Mouse (Mus musculus): ENCODE results near the gene Pgf.
A peak's percentile ranks its signal among the peaks of the same experiment; 100 is the strongest.
"Not testable (repeated sequence)": the region's sequence is repeated elsewhere in the genome, so short reads cannot be mapped to it uniquely, and the experiment has no call there.

The Pgf gene

DNA sequence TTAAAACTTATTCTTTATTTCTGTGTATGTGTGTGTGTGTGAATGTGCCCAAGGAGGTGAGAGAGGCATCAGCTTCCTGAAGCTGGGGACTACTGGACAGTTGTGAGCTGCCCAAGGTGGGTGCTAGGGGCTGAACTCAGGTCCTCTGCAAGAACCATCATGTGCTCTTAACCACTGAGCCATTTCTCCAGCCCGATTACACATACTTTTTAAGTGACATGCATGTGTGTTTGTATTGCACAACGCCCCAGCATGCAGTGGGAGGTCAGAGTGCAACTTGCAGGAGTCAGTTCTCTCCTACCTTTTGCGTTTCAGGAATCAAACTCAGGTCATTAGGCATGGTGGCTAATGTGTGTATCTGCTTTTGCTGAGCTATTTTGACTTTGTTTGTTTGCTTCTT, 24.6 kb downstream of the Pgf start:
- H3K36me3 ChIP-seq (ENCODE audit: control insufficient read depth, insufficient read depth, low read length, poor library complexity, severe bottlenecking) = no peaks in the 10 kb centered on the region
- no peaks in the 10 kb centered on the region; the same call in 1 of the 2 replicates for H3K27me3 ChIP-seq (ENCODE audit: control insufficient read depth, insufficient read depth, low read length, poor library complexity, severe bottlenecking)
- DNase-seq (ENCODE audit: low read depth, low spot score) = no peak

DNA sequence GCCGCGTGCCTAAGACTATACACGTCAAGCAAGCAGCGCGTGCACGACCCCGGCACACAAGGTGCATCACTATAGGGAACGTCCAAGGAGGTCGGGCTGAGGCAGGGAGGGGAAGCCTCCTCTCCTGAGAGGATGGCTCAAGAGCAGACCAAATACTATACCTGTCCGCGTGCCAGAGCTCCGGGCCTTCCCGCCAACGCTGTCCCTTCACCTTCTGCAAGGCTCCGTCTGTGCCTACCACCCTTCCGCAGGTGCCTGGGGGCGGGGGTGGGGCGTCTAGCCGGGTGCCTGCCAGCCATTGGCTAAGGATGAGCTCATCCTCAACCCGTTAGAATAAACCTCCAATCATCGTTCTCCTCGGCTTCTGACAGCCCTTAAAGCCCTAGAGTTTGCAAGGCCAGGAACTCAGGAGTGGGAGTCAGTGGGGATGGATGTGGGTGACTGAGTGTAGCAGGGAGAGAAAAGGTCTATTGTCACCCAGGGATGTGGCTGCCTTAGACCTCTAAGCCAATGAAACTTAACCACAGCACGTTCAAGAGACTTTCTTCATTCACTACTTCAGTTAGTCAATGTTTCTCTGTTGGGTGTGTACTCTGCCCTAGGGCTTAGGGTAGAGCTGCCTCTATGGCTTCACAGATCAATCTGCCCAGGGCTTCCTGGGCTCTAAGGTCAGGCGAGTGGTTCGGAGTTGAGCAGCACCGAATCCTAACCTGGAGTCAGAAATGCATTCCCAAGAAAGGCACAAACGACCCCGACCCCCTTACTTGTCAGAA, 26.4 kb downstream of the Pgf start, which contains the start of gene Rps6kl1:
Gene Rps6kl1 (minus strand): TSS at position 263 of the 773 bp plus-strand sequence.
- Histone ChIP-seq H3K27me3 (ENCODE audit: control insufficient read depth, insufficient read depth, low read length, poor library complexity, severe bottlenecking) (no peaks in the 10 kb centered on the region), H3K36me3 (ENCODE audit: control insufficient read depth, insufficient read depth, low read length, poor library complexity, severe bottlenecking) (no peaks in the 10 kb centered on the region)
- peak; percentile 48 for DNase-seq (ENCODE audit: low read depth, low spot score)

DNA sequence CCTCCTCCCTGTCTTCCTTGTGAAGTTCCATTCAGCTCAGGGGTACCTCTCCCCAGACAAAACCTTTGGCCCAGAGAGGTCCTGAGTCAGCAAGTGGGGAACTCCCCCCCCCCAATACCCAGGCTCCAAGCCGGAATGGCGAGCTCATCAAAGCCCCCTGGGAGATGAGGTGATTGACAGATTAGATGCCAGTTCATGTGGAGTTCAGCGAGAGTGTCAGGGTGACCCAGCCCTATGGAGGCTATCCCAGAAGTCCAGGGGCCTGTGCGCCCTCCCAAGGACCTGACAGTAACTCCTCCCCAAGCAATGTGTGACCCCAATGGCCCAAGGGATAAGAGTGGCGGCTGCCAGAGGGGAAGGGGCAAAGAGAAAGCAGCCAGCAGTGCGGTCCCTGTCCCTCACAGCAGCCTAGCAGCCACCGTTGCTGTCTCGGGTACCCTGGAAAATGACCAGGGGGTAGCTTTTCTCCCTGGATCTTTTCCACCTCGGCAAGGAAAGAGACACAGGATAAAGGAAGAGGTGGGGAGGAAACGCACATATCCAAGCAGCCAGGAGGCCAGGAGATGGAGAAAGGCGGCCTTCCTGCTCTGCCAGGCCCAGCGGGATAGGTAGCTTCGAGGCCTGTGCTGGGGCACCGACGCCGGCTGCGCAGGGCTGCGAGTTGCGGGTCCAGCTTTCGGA, 27.1 kb downstream of the Pgf start:
- Histone ChIP-seq H3K36me3 (ENCODE audit: control insufficient read depth, insufficient read depth, low read length, poor library complexity, severe bottlenecking) (no peaks in the 10 kb centered on the region), H3K27me3 (ENCODE audit: control insufficient read depth, insufficient read depth, low read length, poor library complexity, severe bottlenecking) (no peaks in the 10 kb centered on the region)
- no peak for DNase-seq (ENCODE audit: low read depth, low spot score)

DNA sequence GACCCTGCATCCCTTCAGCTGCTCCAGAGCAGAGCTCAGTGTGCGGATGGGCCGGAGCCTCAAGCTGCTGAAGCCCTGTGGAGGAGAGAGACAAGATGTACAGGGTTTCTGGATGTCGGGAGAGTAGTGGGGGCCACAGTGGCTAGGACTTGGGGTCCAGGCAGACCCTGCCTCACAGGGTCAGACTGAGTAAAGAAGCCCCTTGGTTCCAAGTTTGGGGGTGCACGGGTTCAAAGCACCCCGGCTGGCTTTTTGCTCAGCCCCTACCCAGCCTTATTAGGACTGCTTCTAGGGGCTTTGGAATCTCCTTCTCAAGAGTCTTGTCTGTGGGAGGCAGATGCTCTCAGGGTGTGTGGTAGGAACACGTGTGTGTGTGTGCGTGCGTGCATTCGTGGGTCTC, 30.7 kb downstream of the Pgf start:
- Histone ChIP-seq H3K36me3 (ENCODE audit: control insufficient read depth, insufficient read depth, low read length, poor library complexity, severe bottlenecking) (no peaks in the 10 kb centered on the region), H3K27me3 (ENCODE audit: control insufficient read depth, insufficient read depth, low read length, poor library complexity, severe bottlenecking) (no peaks in the 10 kb centered on the region)
- no peak for DNase-seq (ENCODE audit: low read depth, low spot score)

DNA sequence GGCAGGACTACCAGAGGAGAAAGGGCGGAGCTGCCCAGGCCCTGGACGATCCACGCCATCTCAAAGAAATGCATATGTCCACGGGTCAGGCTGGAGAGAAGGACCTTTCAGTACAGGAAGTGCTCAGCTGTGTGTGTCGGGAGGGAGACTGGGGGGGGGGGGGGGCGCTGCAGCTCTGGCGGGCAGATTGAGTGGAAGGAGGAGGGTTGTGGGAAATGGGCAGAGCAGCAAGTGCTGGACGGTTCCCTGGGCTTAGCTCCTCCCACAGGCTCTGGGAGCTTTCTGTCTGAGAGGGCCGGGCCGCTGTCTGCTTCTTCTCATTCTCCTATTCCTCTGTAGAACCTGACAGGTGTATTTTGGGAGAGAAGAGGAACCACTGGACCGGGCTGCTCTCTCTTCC, 31.2 kb downstream of the Pgf start:
- no peaks in the 10 kb centered on the region for H3K36me3 ChIP-seq (ENCODE audit: control insufficient read depth, insufficient read depth, low read length, poor library complexity, severe bottlenecking)
- DNase-seq (ENCODE audit: low read depth, low spot score) = no peak
- H3K27me3 ChIP-seq (ENCODE audit: control insufficient read depth, insufficient read depth, low read length, poor library complexity, severe bottlenecking) = no peaks in the 10 kb centered on the region

DNA sequence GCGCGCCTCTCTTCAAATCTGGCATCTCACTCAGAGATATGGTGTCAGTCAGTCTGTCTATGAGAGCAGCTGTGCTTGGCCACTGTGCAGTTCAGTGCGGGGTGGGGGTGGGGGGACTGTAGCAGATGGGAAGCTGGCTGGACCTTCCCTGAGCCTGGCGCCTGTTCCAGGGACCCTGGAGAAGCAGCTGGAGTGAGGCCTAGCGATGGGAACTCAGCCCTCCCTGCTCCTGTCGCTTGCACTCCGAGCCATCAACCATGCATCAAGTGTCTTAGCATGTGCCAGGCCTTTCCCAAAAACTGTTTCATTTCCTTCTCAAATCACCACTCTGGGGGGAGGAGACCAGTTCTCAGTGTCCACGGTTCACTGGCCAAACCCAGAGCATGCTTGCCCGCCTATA, 32.0 kb downstream of the Pgf start:
- no peaks in the 10 kb centered on the region for H3K36me3 ChIP-seq (ENCODE audit: control insufficient read depth, insufficient read depth, low read length, poor library complexity, severe bottlenecking)
- H3K27me3 ChIP-seq (ENCODE audit: control insufficient read depth, insufficient read depth, low read length, poor library complexity, severe bottlenecking) = no peaks in the 10 kb centered on the region
- DNase-seq (ENCODE audit: low read depth, low spot score) = no peak

DNA sequence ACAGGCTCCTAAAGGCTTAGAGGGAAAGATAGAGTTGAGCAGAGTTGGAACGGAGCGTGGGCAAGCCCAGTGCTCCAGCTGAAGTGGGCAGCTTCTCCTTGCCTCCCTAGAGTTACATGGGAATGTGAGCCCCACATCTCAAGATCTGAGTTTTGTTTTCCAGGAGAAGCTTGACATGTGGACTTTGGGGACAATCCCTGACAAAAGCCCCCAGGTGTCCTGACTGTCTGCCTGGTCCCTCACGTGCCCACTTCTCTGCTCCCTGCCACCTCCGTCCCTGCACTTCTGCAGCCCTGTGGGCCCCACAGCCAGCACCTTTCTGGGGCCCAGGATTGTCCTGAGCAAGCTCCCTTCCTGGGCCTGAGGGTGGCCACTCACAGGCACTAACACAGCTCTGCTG, 32.8 kb downstream of the Pgf start:
- DNase-seq (ENCODE audit: low read depth, low spot score) = no peak
- Histone ChIP-seq H3K36me3 (ENCODE audit: control insufficient read depth, insufficient read depth, low read length, poor library complexity, severe bottlenecking) (no peaks in the 10 kb centered on the region), H3K27me3 (ENCODE audit: control insufficient read depth, insufficient read depth, low read length, poor library complexity, severe bottlenecking) (no peaks in the 10 kb centered on the region)

DNA sequence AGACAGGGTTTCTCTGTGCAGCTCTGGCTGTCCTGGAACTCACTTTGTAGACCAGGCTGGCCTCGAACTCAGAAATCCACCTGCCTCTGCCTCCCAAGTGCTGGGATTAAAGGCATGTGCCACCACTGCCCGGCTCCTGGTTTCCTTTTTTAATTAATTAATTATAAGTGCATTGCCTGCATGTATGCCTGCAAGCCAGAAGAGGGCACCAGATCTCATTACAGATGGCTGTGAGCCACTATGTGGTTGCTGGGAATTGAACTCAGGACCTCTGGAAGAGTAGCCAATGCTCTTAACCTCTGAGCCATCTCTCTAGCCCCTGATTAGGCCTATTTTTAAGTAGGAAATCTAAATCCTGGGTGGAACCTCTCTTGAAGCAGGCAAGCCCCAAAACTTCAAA, 33.3 kb downstream of the Pgf start:
- not testable (repeated sequence) for DNase-seq (ENCODE audit: low read depth, low spot score); H3K27me3 ChIP-seq (ENCODE audit: control insufficient read depth, insufficient read depth, low read length, poor library complexity, severe bottlenecking)

DNA sequence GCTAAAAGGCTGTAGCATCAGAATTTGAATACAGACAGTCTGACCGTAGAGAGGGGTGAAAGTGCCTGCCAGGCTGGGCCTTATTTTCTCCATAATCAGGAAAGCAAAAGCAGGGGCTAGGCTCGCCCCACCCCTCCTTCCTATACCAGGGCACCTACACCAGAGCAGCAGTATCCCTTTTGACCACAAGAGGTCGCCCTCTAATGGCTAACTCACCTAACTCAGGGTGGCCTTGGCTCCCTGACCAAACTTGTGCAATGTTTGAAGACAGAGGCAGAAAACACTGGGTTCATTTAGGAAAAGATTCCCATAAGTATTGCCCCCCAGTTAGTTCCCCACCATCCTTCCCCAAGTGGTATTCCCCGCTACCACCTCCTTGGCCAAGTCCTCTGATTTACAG, 34.8 kb downstream of the Pgf start:
- Histone ChIP-seq H3K27me3 (ENCODE audit: control insufficient read depth, insufficient read depth, low read length, poor library complexity, severe bottlenecking) (no peaks in the 10 kb centered on the region), H3K36me3 (ENCODE audit: control insufficient read depth, insufficient read depth, low read length, poor library complexity, severe bottlenecking) (no peaks in the 10 kb centered on the region)
- DNase-seq (ENCODE audit: low read depth, low spot score) = peak; percentile 87

More for the DNA sequence above, 33.3 kb downstream of the Pgf start:
- H3K36me3 ChIP-seq (ENCODE audit: control insufficient read depth, insufficient read depth, low read length, poor library complexity, severe bottlenecking) = not testable (repeated sequence)

DNA sequence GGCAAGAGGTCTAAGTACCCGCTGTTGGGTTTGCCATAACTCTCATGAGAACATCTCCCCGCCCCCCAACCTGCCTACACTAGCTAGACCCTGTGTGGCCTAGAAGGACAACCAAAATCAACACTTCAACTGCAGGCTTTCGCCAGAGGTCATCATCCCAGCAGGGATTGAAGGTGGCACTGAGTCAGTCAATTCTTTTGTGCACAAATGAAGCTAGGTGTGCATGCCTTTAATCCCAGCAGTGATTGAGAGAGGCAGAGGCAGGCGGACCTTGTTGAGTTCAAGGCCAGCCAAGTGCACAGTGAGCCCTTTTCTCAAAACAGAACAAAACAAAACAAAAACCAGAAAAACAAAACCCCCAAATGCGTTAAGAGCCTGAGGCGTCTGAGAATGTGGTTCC, 36.5 kb downstream of the Pgf start:
- Histone ChIP-seq H3K27me3 (ENCODE audit: control insufficient read depth, insufficient read depth, low read length, poor library complexity, severe bottlenecking) (no peaks in the 10 kb centered on the region), H3K36me3 (ENCODE audit: control insufficient read depth, insufficient read depth, low read length, poor library complexity, severe bottlenecking) (no peaks in the 10 kb centered on the region)
- DNase-seq (ENCODE audit: low read depth, low spot score) = no peak

DNA sequence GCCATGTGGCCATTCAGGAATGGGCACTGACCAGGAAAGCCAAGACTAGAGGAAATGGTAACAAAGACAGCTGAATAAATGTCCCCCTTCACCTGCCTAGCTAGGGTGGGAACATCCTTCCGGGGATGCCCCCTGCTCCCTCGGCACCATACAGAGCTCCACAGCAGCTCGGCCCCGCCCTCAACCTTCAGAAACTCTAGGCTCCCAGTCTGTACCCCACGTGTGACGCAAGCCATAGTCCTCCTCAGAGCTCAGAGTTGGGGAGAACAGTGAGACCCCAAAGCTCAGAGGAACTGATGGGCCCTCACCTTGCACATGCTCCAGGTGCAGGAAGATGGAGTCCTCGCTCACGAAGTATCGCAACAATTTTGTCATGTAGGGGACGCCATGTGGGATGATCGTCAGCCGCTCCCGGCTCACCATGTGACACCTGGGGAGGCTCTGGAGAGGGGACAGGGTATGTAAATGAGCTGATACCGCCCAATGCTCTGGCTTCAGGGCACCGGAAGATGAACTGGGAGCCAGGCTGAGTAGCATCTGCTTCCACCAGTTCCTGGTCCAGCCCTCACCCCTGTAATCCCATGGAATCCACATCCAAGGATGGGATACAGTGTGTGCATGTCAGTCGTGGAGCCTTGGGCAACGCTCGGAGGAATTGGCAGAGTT, 37.4 kb downstream of the Pgf start:
- Histone ChIP-seq H3K36me3 (ENCODE audit: control insufficient read depth, insufficient read depth, low read length, poor library complexity, severe bottlenecking) (no peaks in the 10 kb centered on the region), H3K27me3 (ENCODE audit: control insufficient read depth, insufficient read depth, low read length, poor library complexity, severe bottlenecking) (no peaks in the 10 kb centered on the region)
- no peak for DNase-seq (ENCODE audit: low read depth, low spot score)

DNA sequence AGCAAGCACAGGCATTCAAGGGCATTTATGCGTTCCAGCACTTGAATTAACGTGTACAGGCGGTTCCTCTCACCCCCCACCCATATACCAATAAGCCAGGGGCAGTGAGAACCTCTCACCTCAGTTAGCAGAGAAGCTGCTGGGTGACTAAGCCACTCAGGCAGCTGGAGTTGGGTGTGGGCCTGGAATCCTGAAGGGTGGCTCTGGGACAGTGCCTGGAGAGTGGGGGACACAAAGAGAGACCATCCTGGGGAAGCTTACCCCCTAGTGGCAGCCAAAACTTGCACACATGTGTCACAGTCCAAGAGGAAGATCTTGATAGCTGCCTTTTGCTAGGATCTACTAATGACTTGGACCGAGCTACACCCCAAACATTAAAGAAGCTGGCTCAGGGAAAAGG, 41.0 kb downstream of the Pgf start:
- DNase-seq (ENCODE audit: low read depth, low spot score) = no peak
- H3K36me3 ChIP-seq (ENCODE audit: control insufficient read depth, insufficient read depth, low read length, poor library complexity, severe bottlenecking) = peaks cover 7% of the 10 kb centered on the region
- no peaks in the 10 kb centered on the region for H3K27me3 ChIP-seq (ENCODE audit: control insufficient read depth, insufficient read depth, low read length, poor library complexity, severe bottlenecking)

DNA sequence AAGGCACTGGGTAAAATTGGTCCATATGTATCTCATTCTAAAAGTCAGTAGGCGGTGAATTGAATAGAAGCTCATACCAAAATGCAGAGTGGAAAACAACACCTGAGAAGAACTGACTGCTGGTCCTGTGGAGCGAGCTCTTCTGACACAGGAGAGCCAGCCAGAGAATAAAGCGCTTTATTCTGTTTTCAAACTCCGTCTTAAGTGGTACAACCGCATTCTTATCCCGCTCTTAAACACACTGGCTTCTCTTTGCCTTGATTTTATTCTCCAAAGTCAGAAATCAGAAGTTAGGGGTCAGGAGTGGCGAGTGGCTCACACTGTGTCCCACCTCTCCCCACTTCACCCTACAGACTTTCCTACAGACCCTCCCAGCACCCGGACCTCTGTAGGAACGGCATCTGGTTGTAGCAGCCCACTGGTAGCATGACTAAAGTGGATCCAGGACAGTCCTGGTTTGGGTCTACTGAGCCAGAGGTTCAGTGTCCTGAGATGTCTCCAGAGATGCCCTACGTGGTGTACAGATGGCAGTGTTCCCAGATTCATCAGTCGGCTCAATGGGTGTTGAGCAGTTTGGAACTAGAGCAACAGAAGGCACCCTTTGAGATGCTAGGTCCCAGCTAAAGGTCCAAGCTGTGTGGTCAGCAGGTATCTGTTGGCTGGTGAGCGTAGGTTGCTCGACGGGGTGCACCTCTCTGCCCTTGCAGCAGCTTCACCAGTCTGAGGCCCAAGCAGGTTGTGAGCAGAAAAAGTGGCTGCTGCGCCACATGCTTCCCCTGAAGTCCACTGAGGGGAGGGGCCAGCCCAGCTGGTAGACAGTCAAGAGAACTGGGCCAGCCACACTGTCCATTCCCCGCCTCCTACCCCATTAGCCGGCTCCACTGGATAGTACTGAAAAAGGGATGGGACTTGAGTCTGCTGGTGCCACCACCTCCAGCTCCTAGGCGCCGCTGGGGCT, 41.8 kb downstream of the Pgf start:
- no peak for DNase-seq (ENCODE audit: low read depth, low spot score)
- no peaks in the 10 kb centered on the region for H3K27me3 ChIP-seq (ENCODE audit: control insufficient read depth, insufficient read depth, low read length, poor library complexity, severe bottlenecking)
- peaks cover 13% of the 10 kb centered on the region for H3K36me3 ChIP-seq (ENCODE audit: control insufficient read depth, insufficient read depth, low read length, poor library complexity, severe bottlenecking)

DNA sequence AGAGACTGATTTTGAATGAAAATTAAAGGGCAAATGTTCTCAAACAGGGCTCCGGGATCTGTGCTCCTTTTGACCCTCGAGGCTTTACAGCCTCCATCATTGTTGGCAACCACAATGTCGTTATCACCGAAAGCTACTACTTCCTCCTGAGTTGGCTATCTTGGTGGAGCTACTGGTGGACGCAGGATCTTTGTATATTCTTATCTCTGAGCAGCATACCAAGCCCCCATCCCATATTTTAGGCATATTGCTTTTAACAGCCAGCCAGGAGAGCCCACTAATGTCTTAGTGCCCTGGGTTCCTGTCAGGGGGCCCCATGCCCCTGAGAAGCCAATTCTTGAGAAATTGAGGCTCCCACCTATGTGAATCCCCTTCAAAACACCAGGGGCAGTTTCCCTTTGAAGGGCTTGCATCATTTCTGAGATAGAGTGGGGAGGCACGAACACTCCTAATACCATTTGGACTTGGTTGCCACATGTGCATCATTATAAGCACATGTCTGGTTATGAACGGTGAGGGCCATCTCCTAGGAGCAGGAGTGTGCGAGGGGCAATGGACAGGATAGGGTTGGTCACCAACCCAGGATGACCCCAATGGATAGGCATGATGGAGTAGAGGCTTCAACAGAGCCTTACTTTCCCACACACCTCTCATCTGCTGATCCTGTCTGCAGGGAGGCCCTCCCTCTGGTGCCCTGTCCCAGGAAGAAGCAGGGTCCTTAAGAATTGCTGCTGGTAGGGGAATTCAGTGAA, 43.4 kb downstream of the Pgf start:
- no peaks in the 10 kb centered on the region for H3K27me3 ChIP-seq (ENCODE audit: control insufficient read depth, insufficient read depth, low read length, poor library complexity, severe bottlenecking)

More for the DNA sequence above, 43.4 kb downstream of the Pgf start:
- peaks cover 23% of the 10 kb centered on the region for H3K36me3 ChIP-seq (ENCODE audit: control insufficient read depth, insufficient read depth, low read length, poor library complexity, severe bottlenecking)
- no peak for DNase-seq (ENCODE audit: low read depth, low spot score)
